Mouse (Mus musculus): Measurements from ENCODE around the gene Osbpl7. TPM values are rescaled to one million over a fixed set of nuclear protein-coding genes. Genes with fewer than 3 reads are reported as not detected.

Osbpl7 gene
- polyA plus RNA-seq, 1 experiment from 2014 or later = 4.4 TPM

DNA sequence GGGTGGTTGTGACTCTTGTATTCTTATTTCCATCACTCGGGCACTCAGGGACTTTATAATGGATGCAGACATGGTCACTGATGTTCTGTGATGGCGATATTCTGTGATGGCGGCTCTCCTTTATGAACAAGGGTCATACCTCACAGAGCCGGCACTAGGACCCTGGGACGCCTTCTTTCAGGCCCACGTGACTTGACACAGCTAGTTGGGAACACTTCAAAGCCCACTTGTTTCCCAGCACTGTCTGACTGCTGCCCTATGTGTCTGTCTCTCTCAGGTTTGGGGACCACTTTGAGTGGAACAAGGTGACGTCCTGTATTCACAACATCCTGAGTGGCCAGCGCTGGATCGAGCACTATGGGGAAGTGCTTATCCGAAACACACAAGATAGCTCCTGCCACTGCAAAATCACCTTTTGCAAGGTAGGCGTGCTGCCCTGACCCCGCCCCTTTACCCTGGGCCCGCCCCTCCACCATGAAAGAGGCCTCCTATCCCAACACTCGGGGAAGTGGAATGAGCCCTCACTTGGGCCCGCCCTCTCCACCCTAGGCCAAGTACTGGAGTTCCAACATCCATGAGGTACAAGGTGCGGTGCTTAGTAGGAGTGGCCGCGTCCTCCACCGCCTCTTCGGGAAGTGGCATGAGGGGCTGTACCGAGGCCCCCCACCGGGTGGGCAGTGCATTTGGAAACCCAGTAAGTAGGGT, 16.4 kb downstream of the Osbpl7 start:
- ATAC-seq (replicated peaks; ENCODE audit: insufficient number of reproducible peaks, insufficient read depth, low FRiP score, low read depth) = no peak
- H3K4me3 ChIP-seq = no peak overlapping the region
- no peak overlapping the region for H3K27ac ChIP-seq
- H3K4me1 ChIP-seq (replicated peaks) = peaks cover 11% of the 10 kb centered on the region
- no peak overlapping the region for H3K4me2 ChIP-seq
- H3K9ac ChIP-seq = no peak overlapping the region
- H3K36me3 ChIP-seq = no peaks in the 10 kb centered on the region; the same call in 1 of the 2 replicates
- H3K9me3 ChIP-seq (replicated peaks) = no peaks in the 10 kb centered on the region
- 55% methylated on average over 22 of the region's 22 CpGs for WGBS
- no peaks in the 10 kb centered on the region for H3K27me3 ChIP-seq

DNA sequence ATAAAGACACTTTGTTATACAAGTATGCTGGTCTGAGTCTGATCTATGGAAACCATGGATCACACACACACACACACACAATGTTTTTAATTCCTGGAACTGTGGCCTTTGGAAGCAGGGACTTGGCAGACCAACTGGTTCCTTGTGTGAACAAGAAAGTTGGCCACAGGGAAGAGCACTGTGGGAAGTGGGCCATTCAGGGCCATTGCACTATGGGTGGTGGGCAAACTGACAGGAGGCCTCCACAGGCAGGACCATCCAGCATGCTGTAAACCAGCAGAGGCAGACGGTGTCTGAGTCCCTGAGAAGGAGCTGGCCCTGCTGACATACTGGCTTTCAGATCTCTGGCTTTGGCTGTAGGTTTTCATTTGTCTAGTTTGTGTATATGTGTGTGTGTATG, 18.9 kb downstream of the Osbpl7 start:
- peaks cover 13% of the 10 kb centered on the region for H3K4me1 ChIP-seq (replicated peaks)
- H3K27me3 ChIP-seq = no peaks in the 10 kb centered on the region
- no peak overlapping the region for H3K9ac ChIP-seq
- H3K9me3 ChIP-seq (replicated peaks) = no peaks in the 10 kb centered on the region
- H3K27ac ChIP-seq = no peak overlapping the region
- no peaks in the 10 kb centered on the region; the same call in 1 of the 2 replicates for H3K36me3 ChIP-seq
- no peak for ATAC-seq (replicated peaks; ENCODE audit: insufficient number of reproducible peaks, insufficient read depth, low FRiP score, low read depth)
- H3K4me3 ChIP-seq = no peak overlapping the region
- WGBS = 79% methylated on average over 1 of the region's 1 CpGs
- H3K4me2 ChIP-seq = no peak overlapping the region

DNA sequence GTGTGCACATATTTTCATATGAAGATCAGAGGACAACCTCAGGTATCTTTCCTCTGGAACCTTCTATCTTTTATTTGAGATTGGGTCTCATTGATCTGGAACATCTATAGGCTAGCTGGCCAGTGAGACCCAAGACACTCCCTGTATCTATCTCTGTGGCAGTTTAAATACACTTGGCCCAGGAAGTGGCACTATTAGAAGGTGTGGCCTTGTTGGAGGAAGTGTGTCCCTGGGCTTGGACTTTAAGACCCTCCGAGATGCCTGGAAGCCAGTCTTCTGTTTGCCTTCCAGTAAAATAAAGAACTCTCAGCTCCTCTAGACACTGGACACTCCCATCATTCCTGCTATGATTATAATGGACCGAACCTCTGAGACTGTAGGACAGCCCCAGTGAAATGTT, 19.3 kb downstream of the Osbpl7 start:
- Histone ChIP-seq H3K4me2 (no peak overlapping the region), H3K36me3 (no peaks in the 10 kb centered on the region; the same call in 1 of the 2 replicates), H3K27ac (no peak overlapping the region), H3K9ac (no peak overlapping the region), H3K4me1 (replicated peaks) (peaks cover 13% of the 10 kb centered on the region), H3K27me3 (no peaks in the 10 kb centered on the region), H3K4me3 (no peak overlapping the region), H3K9me3 (replicated peaks) (no peaks in the 10 kb centered on the region)
- WGBS = 63% methylated on average over 2 of the region's 2 CpGs
- no peak for ATAC-seq (replicated peaks; ENCODE audit: insufficient number of reproducible peaks, insufficient read depth, low FRiP score, low read depth)

DNA sequence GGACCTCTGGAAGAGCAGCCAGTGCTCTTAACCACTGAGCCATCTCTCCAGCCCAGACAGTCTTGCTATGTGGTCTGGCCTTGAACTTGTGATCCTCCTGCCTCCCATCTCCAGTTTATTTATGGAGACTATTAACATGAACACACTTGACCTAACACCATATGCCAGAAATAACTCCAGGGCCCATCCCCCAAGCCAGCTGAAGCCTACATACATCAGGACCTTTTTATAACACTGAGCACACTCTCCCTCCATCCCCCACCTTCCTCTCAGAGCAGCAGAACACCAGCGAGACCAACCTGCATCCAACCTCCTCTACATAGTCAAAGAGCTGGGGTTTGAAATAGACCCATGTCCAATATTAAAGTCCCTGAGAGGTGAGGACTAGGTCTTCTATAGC, 20.7 kb downstream of the Osbpl7 start:
- Histone ChIP-seq H3K36me3 (no peaks in the 10 kb centered on the region; the same call in 1 of the 2 replicates), H3K9me3 (replicated peaks) (no peaks in the 10 kb centered on the region), H3K9ac (no peak overlapping the region), H3K27ac (peak overlapping the region; percentile 79), H3K27me3 (no peaks in the 10 kb centered on the region), H3K4me2 (no peak overlapping the region), H3K4me1 (replicated peaks) (peaks cover 13% of the 10 kb centered on the region), H3K4me3 (no peak overlapping the region)
- peak; percentile 85 for ATAC-seq (replicated peaks; ENCODE audit: insufficient number of reproducible peaks, insufficient read depth, low FRiP score, low read depth)
- WGBS = 19% methylated on average over 1 of the region's 1 CpGs

DNA sequence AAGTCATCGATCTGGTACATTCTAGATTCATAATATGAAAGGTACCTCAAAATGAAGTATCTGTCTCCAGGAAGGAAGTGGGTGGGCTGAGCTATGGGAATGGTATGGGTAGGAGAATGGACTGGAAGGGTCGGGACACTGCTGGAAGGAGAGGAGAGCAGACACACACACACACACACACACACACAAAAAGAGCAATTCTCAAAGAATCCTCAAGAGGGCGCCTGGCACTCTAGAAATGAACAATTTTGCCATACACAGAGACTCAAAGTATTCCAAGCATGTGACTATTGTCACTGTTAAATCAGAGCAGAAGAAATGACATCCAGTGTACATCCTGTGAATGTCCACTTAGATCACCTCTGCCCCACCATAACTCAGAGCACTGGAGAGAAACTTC, 22.1 kb downstream of the Osbpl7 start:
- Histone ChIP-seq H3K4me3 (no peak overlapping the region), H3K4me1 (replicated peaks) (peaks cover 13% of the 10 kb centered on the region), H3K27me3 (no peaks in the 10 kb centered on the region), H3K9ac (no peak overlapping the region), H3K9me3 (replicated peaks) (no peaks in the 10 kb centered on the region), H3K27ac (no peak overlapping the region), H3K4me2 (no peak overlapping the region), H3K36me3 (no peaks in the 10 kb centered on the region; the same call in 1 of the 2 replicates)
- WGBS = 27% methylated on average over 3 of the region's 3 CpGs
- no peak for ATAC-seq (replicated peaks; ENCODE audit: insufficient number of reproducible peaks, insufficient read depth, low FRiP score, low read depth)

DNA sequence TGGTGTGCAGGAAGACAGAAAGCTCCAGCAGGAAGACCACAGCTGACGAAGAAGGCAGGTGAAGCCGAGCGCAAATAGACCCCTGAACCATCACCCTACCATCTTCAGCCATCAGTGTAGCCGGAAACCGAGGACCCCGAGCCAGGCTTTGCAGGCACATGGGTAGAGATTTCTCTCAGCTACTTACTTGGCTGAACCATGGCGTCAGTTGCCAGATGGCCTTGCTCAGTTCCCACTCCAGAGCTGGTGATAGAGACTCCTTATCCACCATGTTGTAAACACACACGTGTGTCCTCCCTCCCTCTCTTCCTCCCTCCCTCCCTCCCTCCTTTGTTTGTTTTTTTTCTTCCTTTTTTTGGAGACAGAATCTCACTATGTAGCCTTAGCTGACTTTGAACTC, 23.8 kb downstream of the Osbpl7 start:
- Histone ChIP-seq H3K4me3 (no peak overlapping the region), H3K27ac (no peak overlapping the region), H3K4me2 (no peak overlapping the region), H3K4me1 (replicated peaks) (peaks cover 13% of the 10 kb centered on the region), H3K9ac (no peak overlapping the region), H3K9me3 (replicated peaks) (no peaks in the 10 kb centered on the region), H3K36me3 (no peaks in the 10 kb centered on the region), H3K27me3 (no peaks in the 10 kb centered on the region)
- ATAC-seq (replicated peaks; ENCODE audit: insufficient number of reproducible peaks, insufficient read depth, low FRiP score, low read depth) = no peak
- WGBS = 57% methylated on average over 8 of the region's 8 CpGs

DNA sequence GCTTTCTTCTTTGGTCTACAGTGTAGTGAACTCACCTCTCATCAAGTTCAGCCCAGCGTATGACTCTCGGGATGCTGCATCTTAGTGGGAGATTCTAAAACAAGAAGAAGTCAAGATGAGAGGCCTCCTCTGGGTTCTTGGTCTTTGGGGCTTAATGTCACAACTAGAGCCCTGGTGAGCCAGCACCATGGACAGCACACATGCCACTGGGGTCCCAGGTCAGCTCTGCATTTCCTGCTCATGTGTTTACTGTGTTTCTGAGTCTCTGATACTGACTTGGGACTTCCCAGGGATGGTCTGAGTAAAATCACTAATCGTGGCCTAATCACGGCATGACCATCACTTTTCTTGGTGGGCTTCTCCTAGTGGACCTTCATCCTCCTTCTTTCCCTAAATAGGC, 28.3 kb downstream of the Osbpl7 start:
- H3K4me3 ChIP-seq = no peak overlapping the region
- 37% methylated on average over 4 of the region's 4 CpGs for WGBS
- H3K9ac ChIP-seq = no peak overlapping the region
- no peaks in the 10 kb centered on the region for H3K9me3 ChIP-seq (replicated peaks)
- H3K4me1 ChIP-seq (replicated peaks) = peaks cover 5% of the 10 kb centered on the region
- ATAC-seq (replicated peaks; ENCODE audit: insufficient number of reproducible peaks, insufficient read depth, low FRiP score, low read depth) = no peak
- H3K27ac ChIP-seq = no peak overlapping the region
- peaks cover 15% of the 10 kb centered on the region for H3K27me3 ChIP-seq
- no peak overlapping the region for H3K4me2 ChIP-seq
- H3K36me3 ChIP-seq = no peaks in the 10 kb centered on the region

DNA sequence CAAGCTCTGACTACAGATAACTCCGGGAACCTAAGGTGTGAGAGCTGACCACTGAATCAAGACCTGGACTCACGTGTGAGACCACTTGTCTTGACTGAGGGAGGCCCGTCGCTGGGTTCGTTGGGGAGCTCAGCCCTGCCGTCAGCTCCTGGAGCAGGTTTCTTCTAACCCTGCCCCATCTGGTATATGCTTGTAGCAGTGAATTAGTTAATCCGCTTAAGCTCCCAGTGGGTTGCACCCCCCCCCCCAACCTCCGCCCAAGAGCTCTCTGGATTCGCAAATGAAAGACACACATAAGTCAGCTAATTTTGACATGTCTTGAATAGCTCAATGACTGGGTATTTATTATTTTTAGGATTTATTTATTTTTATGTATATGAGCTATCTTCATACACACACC, 29.9 kb downstream of the Osbpl7 start:
- Histone ChIP-seq H3K4me3 (no peak overlapping the region), H3K4me1 (replicated peaks) (peaks cover 8% of the 10 kb centered on the region), H3K9ac (no peak overlapping the region), H3K9me3 (replicated peaks) (no peaks in the 10 kb centered on the region), H3K27ac (no peak overlapping the region), H3K27me3 (peaks cover 24% of the 10 kb centered on the region), H3K4me2 (no peak overlapping the region), H3K36me3 (no peaks in the 10 kb centered on the region)
- WGBS = 24% methylated on average over 9 of the region's 9 CpGs
- no peak for ATAC-seq (replicated peaks; ENCODE audit: insufficient number of reproducible peaks, insufficient read depth, low FRiP score, low read depth)

DNA sequence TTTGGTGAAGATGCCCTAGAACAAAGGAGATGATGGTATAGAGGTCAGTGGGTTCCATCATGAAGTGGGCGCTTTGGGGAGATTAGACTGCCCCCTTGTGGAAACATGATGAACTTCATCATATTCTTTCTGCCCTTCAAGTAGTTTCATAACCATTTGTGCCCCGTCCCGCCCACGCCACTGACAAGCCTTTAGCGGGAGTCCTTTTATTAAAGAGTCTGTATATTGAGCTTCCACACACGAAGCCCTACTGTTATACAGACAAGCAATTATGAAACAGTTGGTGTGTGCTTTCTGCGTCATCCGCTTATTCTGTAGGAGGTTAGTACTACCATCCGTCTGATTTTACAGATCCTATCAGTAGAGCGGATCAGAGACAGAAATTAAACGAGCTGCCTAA, 32.5 kb downstream of the Osbpl7 start:
- ATAC-seq (replicated peaks; ENCODE audit: insufficient number of reproducible peaks, insufficient read depth, low FRiP score, low read depth) = no peak; the same call in 1 of the 2 replicates
- H3K4me3 ChIP-seq = no peak overlapping the region
- WGBS = 35% methylated on average over 11 of the region's 11 CpGs

DNA sequence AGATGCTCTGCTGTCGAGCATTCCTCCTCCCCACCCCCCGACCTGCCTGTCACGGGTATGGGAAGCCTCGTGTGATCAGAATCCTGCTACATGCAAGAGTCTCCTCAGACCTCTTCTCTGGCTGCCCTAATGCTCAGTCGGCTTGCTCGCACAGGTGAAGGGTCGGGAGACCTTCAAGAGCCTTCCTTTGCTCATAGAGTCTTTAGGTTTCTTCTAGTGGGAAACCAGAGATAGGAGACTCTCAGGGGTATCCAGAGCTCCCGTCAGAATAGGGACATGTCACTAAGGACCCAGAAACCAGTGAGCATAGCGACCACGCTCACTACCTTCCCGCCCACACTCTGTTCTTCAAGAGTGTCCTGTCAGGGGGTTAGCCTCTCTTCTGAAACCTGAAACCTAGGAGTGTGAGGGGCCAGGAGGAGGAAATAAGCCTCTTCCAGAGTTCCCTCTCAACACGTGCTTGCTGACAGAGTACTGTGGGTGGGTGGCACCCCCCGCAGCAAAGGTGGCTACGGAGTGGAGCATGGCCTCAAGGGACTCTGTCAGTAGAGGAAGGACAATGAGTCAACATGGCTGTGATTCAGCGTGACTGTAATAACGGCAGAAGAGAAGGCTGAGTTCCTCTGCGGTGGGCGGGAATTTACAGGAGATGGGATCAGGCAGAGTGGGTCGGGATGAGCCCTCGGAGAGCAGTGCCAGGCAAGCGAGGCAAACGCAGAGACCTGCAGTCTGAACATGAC, 33.1 kb downstream of the Osbpl7 start:
- Histone ChIP-seq H3K4me2 (peak overlapping the region; percentile 32), H3K36me3 (no peaks in the 10 kb centered on the region), H3K9me3 (replicated peaks) (0 out of 2 replicates have a peak, but pooled peaks cover under 1% of the 10 kb centered on the region), H3K4me3 (no peak overlapping the region), H3K4me1 (replicated peaks) (peaks cover 8% of the 10 kb centered on the region), H3K9ac (no peak overlapping the region), H3K27me3 (peaks cover 24% of the 10 kb centered on the region), H3K27ac (no peak overlapping the region)
- WGBS = 16% methylated on average over 22 of the region's 22 CpGs
- no peak; the same call in 1 of the 2 replicates for ATAC-seq (replicated peaks; ENCODE audit: insufficient number of reproducible peaks, insufficient read depth, low FRiP score, low read depth)

More for the DNA sequence above, 32.5 kb downstream of the Osbpl7 start:
- H3K36me3 ChIP-seq = no peaks in the 10 kb centered on the region
- H3K27ac ChIP-seq = no peak overlapping the region
- H3K4me2 ChIP-seq = 0 out of 2 replicates have a peak overlapping the region, but pooled peaks have one; percentile 32
- H3K9me3 ChIP-seq (replicated peaks) = no peaks in the 10 kb centered on the region
- no peak overlapping the region for H3K9ac ChIP-seq
- H3K4me1 ChIP-seq (replicated peaks) = peaks cover 8% of the 10 kb centered on the region
- H3K27me3 ChIP-seq = peaks cover 24% of the 10 kb centered on the region

DNA sequence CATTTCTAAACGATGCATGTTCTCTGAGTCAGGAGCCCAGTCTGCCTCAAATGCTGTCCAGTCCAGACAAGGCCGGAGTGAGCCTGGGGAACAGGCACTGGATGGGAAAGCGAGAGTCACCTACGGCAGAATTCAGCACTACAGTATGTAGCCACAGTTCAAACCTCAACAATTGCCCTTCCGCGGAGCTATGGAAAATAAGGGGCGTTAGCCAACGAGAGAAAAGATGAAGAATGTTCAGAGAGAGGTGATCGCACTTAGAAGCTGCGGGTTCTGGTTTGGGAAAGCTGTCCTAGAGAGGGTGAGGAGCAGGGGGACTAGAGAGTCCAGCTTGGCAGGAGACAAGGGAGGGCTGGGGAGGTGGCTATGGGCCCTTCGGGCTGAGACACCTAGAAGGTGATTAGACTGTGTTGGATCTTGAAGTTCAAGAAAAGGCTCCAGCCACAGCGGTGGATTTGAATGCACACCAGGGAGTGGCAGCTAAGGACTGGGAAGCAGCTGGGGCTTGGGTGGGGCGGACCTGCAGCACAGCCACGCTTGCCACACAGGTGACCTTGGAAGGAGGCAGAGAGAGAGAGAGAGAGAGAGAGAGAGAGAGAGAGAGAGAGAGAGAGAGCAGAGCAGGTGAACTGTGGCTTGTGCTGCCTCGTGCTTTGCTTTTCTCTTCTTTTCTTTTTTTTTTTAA, 34.5 kb downstream of the Osbpl7 start:
- no peak for ATAC-seq (replicated peaks; ENCODE audit: insufficient number of reproducible peaks, insufficient read depth, low FRiP score, low read depth)
- H3K9me3 ChIP-seq (replicated peaks) = 0 out of 2 replicates have a peak, but pooled peaks cover 8% of the 10 kb centered on the region
- no peaks in the 10 kb centered on the region for H3K36me3 ChIP-seq
- no peak overlapping the region for H3K4me3 ChIP-seq
- H3K27ac ChIP-seq = no peak overlapping the region
- 85% methylated on average over 15 of the region's 15 CpGs for WGBS
- no peak overlapping the region for H3K4me2 ChIP-seq
- H3K27me3 ChIP-seq = peaks cover 24% of the 10 kb centered on the region
- peaks cover 8% of the 10 kb centered on the region for H3K4me1 ChIP-seq (replicated peaks)
- no peak overlapping the region for H3K9ac ChIP-seq
